ENCODE assay signal across 7 mouse cellular contexts in genomic region chr16:67619416-67619815, GRCm38 (mm10). TPM values are rescaled to one million over a fixed set of nuclear protein-coding genes. Genes with fewer than 3 reads are reported as not detected.
DNase-seq lines count a peak whose midpoint lies in the region; ATAC-seq lines count a peak whose summit lies in the region.

No protein-coding gene starts in this region.

- H3K4me2 ChIP-seq in lung, embryonic 16.5 days (ENCODE audit: low read depth, low read length): peak overlapping the region; percentile 99
- H3K4me2 ChIP-seq in forebrain, embryonic 14.5 days (ENCODE audit: low read length): peak overlapping the region; percentile 64
- H3K4me2 ChIP-seq in limb, embryonic 12.5 days: peak overlapping the region; percentile 87
- peak overlapping the region; percentile 76 for H3K4me2 ChIP-seq in stomach, embryonic 14.5 days (replicated peaks; ENCODE audit: low read depth, low read length)

- WGBS in lung, embryonic 16.5 days: under 1% methylated on average over 16 of the region's 16 CpGs
- 0% methylated on average over 16 of the region's 16 CpGs for WGBS in forebrain, embryonic 14.5 days
- 1% methylated on average over 16 of the region's 16 CpGs for WGBS in limb, embryonic 12.5 days
- 2% methylated on average over 16 of the region's 16 CpGs for WGBS in stomach, embryonic 14.5 days

- ATAC-seq in lung, embryonic 16.5 days (ENCODE audit: low read depth): no peak
- ATAC-seq in forebrain, embryonic 14.5 days: peak; percentile 7
- ATAC-seq in limb, embryonic 12.5 days (ENCODE audit: insufficient number of reproducible peaks, insufficient read depth, low FRiP score, low TSS enrichment, low read depth): no peak
- ATAC-seq in stomach, embryonic 14.5 days (ENCODE audit: insufficient number of reproducible peaks, insufficient read depth, low FRiP score, low read depth): no peak

- no peak for DNase-seq in lung, postnatal 36 days
- no peak for DNase-seq in forebrain, embryonic 14.5 days (ENCODE audit: low spot score)
- DNase-seq in gastrocnemius, postnatal 36 days: no peak
- DNase-seq in adrenal gland, postnatal 10 days: no peak

- no peaks in the 10 kb centered on the region for H3K9me3 ChIP-seq in lung, embryonic 16.5 days (ENCODE audit: control insufficient read depth, low read length)
- no peaks in the 10 kb centered on the region for H3K9me3 ChIP-seq in forebrain, embryonic 14.5 days (replicated peaks; ENCODE audit: control insufficient read depth, low read length)
- H3K9me3 ChIP-seq in limb, embryonic 12.5 days: peaks cover 5% of the 10 kb centered on the region
- no peaks in the 10 kb centered on the region for H3K9me3 ChIP-seq in stomach, embryonic 14.5 days (ENCODE audit: control insufficient read depth, low read depth, low read length)

- peaks cover 13% of the 10 kb centered on the region for H3K27me3 ChIP-seq in lung, embryonic 16.5 days (ENCODE audit: control insufficient read depth, insufficient read depth, low read depth, low read length)
- H3K27me3 ChIP-seq in forebrain, embryonic 14.5 days (replicated peaks; ENCODE audit: control insufficient read depth, insufficient read depth, low read length): no peaks in the 10 kb centered on the region
- peaks cover 30% of the 10 kb centered on the region for H3K27me3 ChIP-seq in limb, embryonic 12.5 days
- 0 out of 2 replicates have a peak, but pooled peaks cover 2% of the 10 kb centered on the region for H3K27me3 ChIP-seq in stomach, embryonic 14.5 days (ENCODE audit: control insufficient read depth, insufficient read depth, low read length)

- H3K36me3 ChIP-seq in lung, embryonic 16.5 days (ENCODE audit: control insufficient read depth, insufficient read depth, low read length): no peaks in the 10 kb centered on the region
- H3K36me3 ChIP-seq in forebrain, embryonic 14.5 days (ENCODE audit: control insufficient read depth, insufficient read depth, low read length): no peaks in the 10 kb centered on the region
- H3K36me3 ChIP-seq in limb, embryonic 12.5 days: no peaks in the 10 kb centered on the region
- no peaks in the 10 kb centered on the region for H3K36me3 ChIP-seq in stomach, embryonic 14.5 days (ENCODE audit: control insufficient read depth, insufficient read depth, low read length)

- H3K4me1 ChIP-seq in lung, embryonic 16.5 days (replicated peaks; ENCODE audit: control insufficient read depth, insufficient read depth, low read length): peaks cover 7% of the 10 kb centered on the region
- H3K4me1 ChIP-seq in forebrain, embryonic 14.5 days (ENCODE audit: control insufficient read depth, insufficient read depth, low read length): 0 out of 2 replicates have a peak, but pooled peaks cover 3% of the 10 kb centered on the region
- no peaks in the 10 kb centered on the region; the same call in 1 of the 2 replicates for H3K4me1 ChIP-seq in limb, embryonic 12.5 days (replicated peaks)
- H3K4me1 ChIP-seq in stomach, embryonic 14.5 days (ENCODE audit: control insufficient read depth, insufficient read depth, low read length): no peaks in the 10 kb centered on the region

- H3K4me3 ChIP-seq in lung, embryonic 16.5 days (ENCODE audit: low read length): peak overlapping the region; percentile 71
- peak overlapping the region; percentile 75 for H3K4me3 ChIP-seq in forebrain, embryonic 14.5 days (ENCODE audit: low read depth, low read length)
- H3K4me3 ChIP-seq in limb, embryonic 12.5 days (replicated peaks): peak overlapping the region; percentile 71
- H3K4me3 ChIP-seq in stomach, embryonic 14.5 days (ENCODE audit: low read depth, low read length): peak overlapping the region; percentile 60

- H3K27ac ChIP-seq in lung, embryonic 16.5 days (ENCODE audit: low read length): no peak overlapping the region
- H3K27ac ChIP-seq in forebrain, embryonic 14.5 days (ENCODE audit: low read depth, low read length): peak overlapping the region; percentile 91
- no peak overlapping the region for H3K27ac ChIP-seq in limb, embryonic 12.5 days
- no peak overlapping the region for H3K27ac ChIP-seq in stomach, embryonic 14.5 days (ENCODE audit: low read length)

- H3K9ac ChIP-seq in lung, embryonic 16.5 days (ENCODE audit: low read length): no peak overlapping the region; the same call in 1 of the 2 replicates
- H3K9ac ChIP-seq in forebrain, embryonic 14.5 days (ENCODE audit: low read length): peak overlapping the region; percentile 82
- H3K9ac ChIP-seq in limb, embryonic 12.5 days (replicated peaks): peak overlapping the region; percentile 68; the same call in 1 of the 2 replicates
- no peak overlapping the region; the same call in 1 of the 2 replicates for H3K9ac ChIP-seq in stomach, embryonic 14.5 days (replicated peaks; ENCODE audit: low read depth, low read length)

- intact Hi-C loops in gastrocnemius, postnatal 36 days (cut with DNase I): no loop called here

RNA-seq across cellular contexts. Expression of gene Cadm2, which starts 1.3 kb away (rescaled TPM):
- polyA plus RNA-seq in lung, embryonic 16.5 days (2015; fragmentation: Nextera tagmentation; extraction: Ambion mirVana): 0.36 and 0.38 TPM in 2 replicates
- 13.4 and 24.2 TPM in 2 replicates for polyA plus RNA-seq in forebrain, embryonic 14.5 days (2014; fragmentation: Nextera tagmentation; extraction: Ambion mirVana)
- 3.3 and 4.1 TPM in 2 replicates for polyA plus RNA-seq in limb, embryonic 12.5 days (2016; fragmentation: Nextera tagmentation; extraction: Ambion mirVana)
- 4.6 and 5.3 TPM in 2 replicates for polyA plus RNA-seq in stomach, embryonic 14.5 days (2014; fragmentation: Nextera tagmentation; extraction: Ambion mirVana)
- under 1 TPM; 0.36 to 0.42 TPM for total RNA-seq in gastrocnemius, postnatal 36 days (2021)
- total RNA-seq in adrenal gland, postnatal 10 days (2021): 1 to 10 TPM in 1 of 2 experiments, under 1 TPM in 1; 0.69 to 1.9 TPM

Comparison
In these comparisons a context has a peak if more than half of its experiments do, and no peak if none do; other contexts are left out.
1. H3K9ac ChIP-seq: peak in forebrain, embryonic 14.5 days (single experiment) and limb, embryonic 12.5 days (single experiment); none in lung, embryonic 16.5 days (single experiment) and stomach, embryonic 14.5 days (single experiment).
2. Peak in every context shown above with its lines, with median percentiles within 50 percentile points of each other: H3K4me2 ChIP-seq and H3K4me3 ChIP-seq.